In genomic region chr7:71946548-71946947, GRCm38 (mm10) we compare ENCODE assay signal across 26 mouse cellular contexts.
DNase-seq lines count a peak whose midpoint lies in the region; TF ChIP-seq lines count a peak whose summit lies in the region.
"Had no signal": no experiment of that assay in that cellular context is flagged by ENCODE, and none has a peak within 500 bp of the region (broad histone marks: within the 10 kb centered on the region; RNA-seq: fewer than 3 reads in every experiment).

No protein-coding gene starts in this region.

- TF ChIP-seq CTCF in heart, adult 2 months (IDR thresholded peaks at IDR 0.05) = no peak

- intact Hi-C loops in heart, postnatal 14 days (cut with DNase I) = no loop called here
- intact Hi-C loops in heart, adult 2 months (cut with DNase I) = no loop called here
- intact Hi-C loops in gastrocnemius, postnatal 14 days (cut with DNase I; ENCODE audit: low total_unique reads) = no loop called here
- intact Hi-C loops in left cerebral cortex, postnatal 36 days (cut with DNase I) = no loop called here

- peak; percentile 8 to 36 for DNase-seq in heart, postnatal 14 days
- DNase-seq in heart, adult 2 months = no peak
- peak; percentile 15 for DNase-seq in kidney, adult 9 months
- no peak for DNase-seq in kidney, postnatal 36 days
- DNase-seq in gastrocnemius, postnatal 14 days = peak; percentile 40
- peak; percentile 14 for DNase-seq in lung, postnatal 14 days
- no peak for DNase-seq in adrenal gland, postnatal 25 days
- DNase-seq in left cerebral cortex, postnatal 36 days (ENCODE audit: low spot score in 2 of 2) = no peak
- DNase-seq: adrenal gland, postnatal 36 days; B cell, adult 2 months; cerebellum, adult 8-10 months; cerebellum, postnatal 36 days; kidney, adult 8-10 months; kidney, postnatal 25 days; layer of hippocampus, postnatal 36 days; liver, embryonic 13.5 days; right cerebral cortex, postnatal 25 days; spleen, adult 18-20 months; thymus, postnatal 14 days had no signal

- no peak for TF ChIP-seq EP300 in heart, adult 2 months (IDR thresholded peaks at IDR 0.05; ENCODE audit: insufficient read depth, low read depth, low read length)

- WGBS in heart, adult 2 months = 57% methylated on average over 6 of the region's 6 CpGs

- no peaks in the 10 kb centered on the region for H3K36me3 ChIP-seq in heart, adult 2 months (ENCODE audit: control insufficient read depth, insufficient read depth, low read length)
- H3K36me3 ChIP-seq: embryonic facial prominence, embryonic 13.5 days; forebrain, embryonic 10.5 days; hindbrain, embryonic 10.5 days; hindbrain, embryonic 15.5 days; limb, embryonic 10.5 days; limb, embryonic 15.5 days; liver, embryonic 13.5 days; lung, embryonic 15.5 days had no signal

- no peak overlapping the region for H3K9ac ChIP-seq in heart, adult 2 months (ENCODE audit: low read depth, low read length)
- H3K9ac ChIP-seq: embryonic facial prominence, embryonic 13.5 days; hindbrain, embryonic 15.5 days; limb, embryonic 15.5 days; liver, embryonic 13.5 days; lung, embryonic 15.5 days had no signal

- H3K27me3 ChIP-seq in heart, adult 2 months (ENCODE audit: control insufficient read depth, insufficient read depth, low read length) = no peaks in the 10 kb centered on the region
- H3K27me3 ChIP-seq: embryonic facial prominence, embryonic 13.5 days; hindbrain, embryonic 15.5 days; limb, embryonic 15.5 days; liver, embryonic 13.5 days; lung, embryonic 15.5 days had no signal

- no peak overlapping the region for H3K4me3 ChIP-seq in heart, adult 2 months
- H3K4me3 ChIP-seq: embryonic facial prominence, embryonic 13.5 days; forebrain, embryonic 10.5 days; hindbrain, embryonic 10.5 days; hindbrain, embryonic 15.5 days; limb, embryonic 10.5 days; limb, embryonic 15.5 days; liver, embryonic 13.5 days; lung, embryonic 15.5 days had no signal

- no peaks in the 10 kb centered on the region for H3K79me2 ChIP-seq in heart, adult 2 months (replicated peaks; ENCODE audit: control insufficient read depth, insufficient read depth, low read length)

- no peak overlapping the region for H3K27ac ChIP-seq in heart, adult 2 months
- H3K27ac ChIP-seq: embryonic facial prominence, embryonic 13.5 days; forebrain, embryonic 10.5 days; hindbrain, embryonic 10.5 days; hindbrain, embryonic 15.5 days; limb, embryonic 10.5 days; limb, embryonic 15.5 days; liver, embryonic 13.5 days; lung, embryonic 15.5 days had no signal

- no peaks in the 10 kb centered on the region; the same call in 1 of the 2 replicates for H3K4me1 ChIP-seq in heart, adult 2 months (ENCODE audit: control insufficient read depth, insufficient read depth, low read length)
- H3K4me1 ChIP-seq: limb, embryonic 15.5 days; liver, embryonic 13.5 days had no signal

- TF ChIP-seq POLR2A in heart, adult 2 months (IDR thresholded peaks at IDR 0.05; ENCODE audit: insufficient read depth, low read depth, low read length) = no peak

Comparison
In these comparisons a context has a peak if more than half of its experiments do, and no peak if none do; other contexts are left out.
1. DNase-seq: peak in heart, postnatal 14 days (2 of 2), kidney, adult 9 months (single experiment), gastrocnemius, postnatal 14 days (single experiment) and lung, postnatal 14 days (single experiment); none in heart, adult 2 months (0 of 2), kidney, postnatal 36 days (0 of 2), adrenal gland, postnatal 25 days (single experiment) and left cerebral cortex, postnatal 36 days (0 of 2).